Mouse (Mus musculus) MEL (cell line): ENCODE data around the gene St3gal2. TPM values are rescaled to one million over a fixed set of nuclear protein-coding genes. Genes with fewer than 3 reads are reported as not detected.

Experiments used
- DNase-seq: peaks from one replicate; pipeline ENCODE4 v3.0.0; 2011; ENCODE audit warnings: low read depth, low spot score
- H3K27ac ChIP-seq: 2 replicates; pipeline ENCODE4 v1.5.1; 2012; ENCODE audit warnings: low read depth, mild to moderate bottlenecking, control low read depth, low read length, moderate library complexity; ENCODE audit not compliant: control insufficient read depth
- H3K27me3 ChIP-seq, 2 experiments: fragments of 150-350 bp in 1 of 2; sonication (generic) in 1 of 2; 2 replicates each; pipeline ENCODE4 v1.6.1; 2012; ENCODE audit warnings: low read length in 2 of 2, mild to moderate bottlenecking in 2 of 2, improper control_type of control experiment in 1 of 2, moderate library complexity in 1 of 2; ENCODE audit not compliant: insufficient read depth in 2 of 2, control insufficient read depth in 1 of 2
- H3K36me3 ChIP-seq, 2 experiments: 2 replicates each; pipeline ENCODE4 v1.6.1; 2012 to 2014; ENCODE audit warnings: low read length in 2 of 2, improper control_type of control experiment in 1 of 2, inconsistent platforms in 1 of 2, mild to moderate bottlenecking in 1 of 2; ENCODE audit not compliant: insufficient read depth in 2 of 2, control insufficient read depth in 1 of 2
- H3K4me1 ChIP-seq, 2 experiments: fragments of 150-350 bp in 1 of 2; sonication (generic) in 1 of 2; 2 replicates each; pipeline ENCODE4 v1.6.1; 2012; ENCODE audit warnings: low read length in 2 of 2, improper control_type of control experiment in 1 of 2, mild to moderate bottlenecking in 1 of 2; ENCODE audit not compliant: insufficient read depth in 2 of 2, control insufficient read depth in 1 of 2
- H3K4me3 ChIP-seq, 2 experiments: fragments of 150-350 bp in 1 of 2; sonication (generic) in 1 of 2; 2 replicates each; pipeline ENCODE4 v1.5.1; 2012; ENCODE audit warnings: low read depth in 2 of 2, low read length in 2 of 2, mild to moderate bottlenecking in 2 of 2, moderate library complexity in 2 of 2, control low read depth in 1 of 2, improper control_type of control experiment in 1 of 2; ENCODE audit not compliant: control insufficient read depth in 1 of 2, insufficient read depth in 1 of 2
- H3K79me2 ChIP-seq: 2 replicates; pipeline ENCODE4 v1.6.1; 2012; ENCODE audit warnings: mild to moderate bottlenecking, low read length, moderate library complexity; ENCODE audit not compliant: control insufficient read depth, poor library complexity, insufficient read depth
- H3K9ac ChIP-seq: 2 replicates; pipeline ENCODE4 v1.6.1; 2012; ENCODE audit warnings: low read depth, mild to moderate bottlenecking, control low read depth, low read length, moderate library complexity; ENCODE audit not compliant: control insufficient read depth, poor library complexity, severe bottlenecking
- H3K9me3 ChIP-seq: fragments of 150-350 bp; sonication (generic); replicated peaks from 2 replicates; pipeline ENCODE4 v1.6.1; 2012; ENCODE audit warnings: mild to moderate bottlenecking, low read length, improper control_type of control experiment, moderate library complexity; ENCODE audit not compliant: insufficient read depth
- CHD2 ChIP-seq: IDR thresholded peaks from 2 replicates; pipeline ENCODE4 v1.6.1; 2011; ENCODE audit warnings: low read length, improper control_type of control experiment
- CTCF ChIP-seq, 3 experiments: IDR thresholded peaks in 2 of 3; conservative IDR thresholded peaks in 1 of 3; 2 replicates each; pipeline ENCODE4 v1.5.1; 2011 to 2012; ENCODE audit warnings: low read length in 3 of 3, low read depth in 2 of 3, mild to moderate bottlenecking in 2 of 3, improper control_type of control experiment in 1 of 3, inconsistent platforms in 1 of 3, mixed read lengths in 1 of 3, moderate library complexity in 1 of 3; ENCODE audit not compliant: control insufficient read depth in 1 of 3, insufficient read depth in 1 of 3, poor library complexity in 1 of 3, severe bottlenecking in 1 of 3
- E2F4 ChIP-seq: IDR thresholded peaks from 2 replicates; pipeline ENCODE4 v1.6.1; 2011; ENCODE audit warnings: low read depth, low read length, improper control_type of control experiment, borderline replicate concordance
- ELF1 ChIP-seq: IDR thresholded peaks from 2 replicates; pipeline ENCODE4 v1.6.1; 2014; ENCODE audit warnings: low read depth, mild to moderate bottlenecking, inconsistent platforms, low read length, improper control_type of control experiment, moderate library complexity
- GATA1 ChIP-seq: IDR thresholded peaks from 2 replicates; pipeline ENCODE4 v1.6.1; 2011; ENCODE audit warnings: low read depth, low read length, improper control_type of control experiment
- HCFC1 ChIP-seq: IDR thresholded peaks from 2 replicates; pipeline ENCODE4 v1.6.1; 2012; ENCODE audit warnings: low read depth, mild to moderate bottlenecking, inconsistent platforms, low read length, improper control_type of control experiment, moderate library complexity
- JUND ChIP-seq: IDR thresholded peaks from 2 replicates; pipeline ENCODE4 v1.6.1; 2011; ENCODE audit warnings: low read depth, mild to moderate bottlenecking, improper control_type of control experiment, low read length
- MAFK ChIP-seq: IDR thresholded peaks from 2 replicates; pipeline ENCODE4 v1.6.1; 2011; ENCODE audit warnings: low read depth, mild to moderate bottlenecking, low read length, improper control_type of control experiment, borderline replicate concordance
- MAX ChIP-seq: IDR thresholded peaks from 2 replicates; pipeline ENCODE4 v1.6.1; 2011; ENCODE audit warnings: low read length, improper control_type of control experiment
- MEF2A ChIP-seq: IDR thresholded peaks from 2 replicates; pipeline ENCODE4 v1.6.1; 2014; ENCODE audit warnings: low read depth, mild to moderate bottlenecking, inconsistent platforms, low read length, improper control_type of control experiment; ENCODE audit not compliant: poor library complexity, insufficient replicate concordance, severe bottlenecking; ENCODE audit errors: extremely low read depth
- MXI1 ChIP-seq: IDR thresholded peaks from 2 replicates; pipeline ENCODE4 v1.6.1; 2011; ENCODE audit warnings: mild to moderate bottlenecking, low read depth, low read length, improper control_type of control experiment
- MYB ChIP-seq: IDR thresholded peaks from 2 replicates; pipeline ENCODE4 v1.6.1; 2011; ENCODE audit warnings: mild to moderate bottlenecking, low read depth, low read length, improper control_type of control experiment
- NELFE ChIP-seq: IDR thresholded peaks from 2 replicates; pipeline ENCODE4 v1.6.1; 2011; ENCODE audit warnings: low read depth, low read length, improper control_type of control experiment
- NRF1 ChIP-seq: IDR thresholded peaks from 2 replicates; pipeline ENCODE4 v1.6.1; 2014; ENCODE audit warnings: low read depth, mild to moderate bottlenecking, inconsistent platforms, low read length, improper control_type of control experiment, moderate library complexity; ENCODE audit not compliant: poor library complexity, insufficient read depth, severe bottlenecking
- POLR2AphosphoS5 ChIP-seq: IDR thresholded peaks from 2 replicates; pipeline ENCODE4 v1.6.1; 2012; ENCODE audit warnings: low read depth, borderline replicate concordance, mild to moderate bottlenecking, inconsistent platforms, low read length, moderate library complexity, mixed read lengths
- RCOR1 ChIP-seq: IDR thresholded peaks from 2 replicates; pipeline ENCODE4 v1.6.1; 2012; ENCODE audit warnings: low read depth, mild to moderate bottlenecking, inconsistent platforms, low read length, improper control_type of control experiment
- SIN3A ChIP-seq: IDR thresholded peaks from 2 replicates; pipeline ENCODE4 v1.6.1; 2012; ENCODE audit warnings: low read length, improper control_type of control experiment, inconsistent platforms
- TAL1 ChIP-seq: IDR thresholded peaks from 2 replicates; pipeline ENCODE4 v1.6.1; 2012; ENCODE audit warnings: mild to moderate bottlenecking, inconsistent platforms, low read length, moderate library complexity, mixed read lengths
- TBP ChIP-seq: IDR thresholded peaks from 2 replicates; pipeline ENCODE4 v1.8.0; 2011; ENCODE audit warnings: low read depth, low read length, improper control_type of control experiment
- USF1 ChIP-seq: IDR thresholded peaks from 2 replicates; pipeline ENCODE4 v1.6.1; 2014; ENCODE audit warnings: low read depth, mild to moderate bottlenecking, inconsistent platforms, low read length, improper control_type of control experiment, moderate library complexity
- ZKSCAN1 ChIP-seq: IDR thresholded peaks from 2 replicates; pipeline ENCODE4 v1.6.1; 2012; ENCODE audit warnings: low read depth, mild to moderate bottlenecking, inconsistent platforms, low read length, improper control_type of control experiment, moderate library complexity
- ZMIZ1 ChIP-seq: IDR thresholded peaks from 2 replicates; pipeline ENCODE4 v1.6.1; 2012; ENCODE audit warnings: low read depth, mild to moderate bottlenecking, inconsistent platforms, low read length, improper control_type of control experiment, moderate library complexity
- polyA plus RNA-seq, 2 experiments: library from polyadenylated mRNA; stranded (reverse) in 1 of 2; unstranded in 1 of 2; fragments of >175 nt in 1 of 2; fragments of >200 nt in 1 of 2; gene quantifications; 2 replicates each; pipeline versions ENCODE4 v1.2.1 to v1.2.4; 2012; ENCODE audit warnings: low replicate concordance in 2 of 2, low read depth in 1 of 2; ENCODE audit not compliant: insufficient read length in 2 of 2, insufficient read depth in 1 of 2, missing spikeins in 1 of 2
- total RNA-seq: library from RNA; depleted of rRNA; stranded (reverse); fragments of 300-350 nt; gene quantifications from 2 replicates; pipeline ENCODE4 v1.2.3, GENCODE M21; 2012

The St3gal2 gene
- total and polyA plus RNA-seq, 3 experiments: 5.2 to 18.0 TPM; not detected in 1

DNA sequence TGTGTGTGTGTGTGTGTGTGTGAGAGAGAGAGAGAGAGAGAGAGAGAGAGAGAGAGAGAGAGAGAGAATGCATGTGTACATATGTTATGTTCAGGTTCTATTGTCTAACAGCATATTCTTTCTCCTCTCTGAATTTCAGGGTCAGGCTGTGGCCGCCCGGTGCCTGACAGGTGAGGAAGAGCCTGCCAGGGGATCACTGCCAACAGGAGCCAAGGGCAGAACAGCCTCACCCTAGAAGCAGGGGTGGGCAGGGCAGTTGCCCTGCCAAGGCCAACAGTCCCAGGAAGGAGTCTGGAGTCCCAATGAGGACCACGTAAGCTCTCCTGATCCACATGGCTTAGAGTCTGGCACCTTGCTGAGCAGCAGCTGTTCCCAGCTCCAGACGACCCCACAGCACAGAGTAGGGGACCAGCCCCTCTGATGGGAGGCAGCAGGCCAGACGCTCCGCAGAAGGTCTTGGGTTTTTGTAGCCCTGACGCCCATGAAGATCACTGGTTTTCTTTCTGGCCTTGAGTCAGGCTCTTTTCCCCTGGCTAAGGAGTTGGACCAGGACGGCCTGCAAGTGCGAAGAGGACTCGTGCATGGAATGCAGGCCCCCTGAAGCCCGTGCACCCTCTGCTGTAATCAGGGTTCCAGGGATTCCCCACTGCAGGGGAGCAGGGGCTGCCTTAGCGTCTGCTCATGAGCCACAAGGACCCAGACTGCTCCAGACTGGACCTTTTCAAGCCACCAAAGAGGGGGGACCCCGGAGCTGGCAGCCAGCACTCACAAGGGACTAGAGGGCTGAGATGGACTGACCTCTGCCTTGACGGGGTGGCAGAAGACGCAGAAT lies 37.1 kb downstream of the St3gal2 start:
- Histone ChIP-seq H3K27me3 (no peaks in the 10 kb centered on the region), H3K9me3 (no peaks in the 10 kb centered on the region), H3K4me3 (no peak overlapping the region), H3K4me1 (peaks cover 2 to 6% of the 10 kb centered on the region in 2 experiments; a peak in 2 of 4 replicates), H3K79me2 (no peaks in the 10 kb centered on the region), H3K9ac (no peak overlapping the region), H3K27ac (no peak overlapping the region), H3K36me3 (peaks cover 0 to 4% of the 10 kb centered on the region in 2 experiments; a peak in 2 of 4 replicates)
- no peak for DNase-seq
- TF ChIP-seq GATA1: no peak
- TF ChIP-seq ZKSCAN1: no peak
- TF ChIP-seq MEF2A: no peak
- no peak for TF ChIP-seq MXI1
- no peak for TF ChIP-seq NELFE
- no peak for TF ChIP-seq MAFK
- no peak for TF ChIP-seq HCFC1
- TF ChIP-seq NRF1: no peak
- no peak for TF ChIP-seq MYB
- no peak for TF ChIP-seq CTCF (IDR thresholded peaks at IDR 0.05 in 2 of 3, conservative IDR thresholded peaks at IDR 0.05 in 1 of 3; ENCODE audit: control insufficient read depth in 1 of 3, insufficient read depth in 1 of 3, low read depth in 2 of 3, low read length in 3 of 3, poor library complexity in 1 of 3, severe bottlenecking in 1 of 3)
- no peak for TF ChIP-seq RCOR1
- no peak for TF ChIP-seq ZMIZ1
- no peak for TF ChIP-seq TAL1
- no peak for TF ChIP-seq MAX
- no peak for TF ChIP-seq CHD2
- no peak for TF ChIP-seq TBP
- TF ChIP-seq USF1: no peak
- no peak for TF ChIP-seq E2F4
- TF ChIP-seq JUND: no peak

DNA sequence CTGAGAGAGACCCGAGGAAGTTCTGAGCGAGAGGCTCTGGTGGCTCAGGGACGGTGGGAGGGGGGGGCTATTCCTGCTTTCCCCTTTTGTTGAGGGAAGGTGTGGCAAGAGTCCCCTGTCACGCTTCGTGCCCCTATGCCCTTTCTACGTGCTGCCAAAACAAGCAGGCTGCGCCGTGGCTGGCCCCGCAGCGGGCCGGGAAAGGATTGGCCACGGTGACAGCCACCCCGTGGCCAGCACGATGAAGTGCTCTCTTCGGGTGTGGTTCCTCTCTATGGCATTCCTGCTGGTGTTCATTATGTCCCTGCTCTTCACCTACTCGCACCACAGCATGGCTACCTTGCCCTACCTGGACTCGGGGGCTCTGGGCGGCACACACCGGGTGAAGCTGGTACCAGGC lies 37.7 kb downstream of the St3gal2 start:
- DNase-seq: no peak
- H3K79me2 ChIP-seq: no peaks in the 10 kb centered on the region
- peaks cover 2 to 6% of the 10 kb centered on the region in 2 experiments; a peak in 2 of 4 replicates for H3K4me1 ChIP-seq
- no peak overlapping the region for H3K9ac ChIP-seq
- no peaks in the 10 kb centered on the region for H3K27me3 ChIP-seq
- no peak overlapping the region for H3K4me3 ChIP-seq
- peaks cover 0 to 4% of the 10 kb centered on the region in 2 experiments; a peak in 2 of 4 replicates for H3K36me3 ChIP-seq
- no peak for TF ChIP-seq JUND
- TF ChIP-seq SIN3A: no peak
- no peak for TF ChIP-seq RCOR1
- no peak for TF ChIP-seq NRF1
- no peak for TF ChIP-seq CTCF (IDR thresholded peaks at IDR 0.05 in 2 of 3, conservative IDR thresholded peaks at IDR 0.05 in 1 of 3; ENCODE audit: control insufficient read depth in 1 of 3, insufficient read depth in 1 of 3, low read depth in 2 of 3, low read length in 3 of 3, poor library complexity in 1 of 3, severe bottlenecking in 1 of 3)
- TF ChIP-seq TAL1: no peak
- no peak for TF ChIP-seq MYB
- TF ChIP-seq ELF1: no peak
- TF ChIP-seq POLR2AphosphoS5: no peak
- TF ChIP-seq ZKSCAN1: no peak
- TF ChIP-seq, all 39 proteins: peak for 0
- Histone ChIP-seq H3K27ac (no peak overlapping the region), H3K9me3 (no peaks in the 10 kb centered on the region)
